Mouse (Mus musculus) macrophage (primary cell): ENCODE measurements around the gene 2610301B20Rik. TPM values are rescaled to one million over a fixed set of nuclear protein-coding genes. Genes with fewer than 3 reads are reported as not detected.

Experiments
- H3K27ac ChIP-seq: fragments of 350-480 bp; formaldehyde crosslinking; 2 replicates; pipeline ENCODE4 v1.9.0; 2021
- H3K36me3 ChIP-seq: fragments of 350-480 bp; formaldehyde crosslinking; 2 replicates; pipeline ENCODE4 v1.9.0; 2021; ENCODE audit errors: inconsistent target
- H3K4me3 ChIP-seq: fragments of 350-480 bp; formaldehyde crosslinking; 2 replicates; pipeline ENCODE4 v1.9.0; 2021; ENCODE audit errors: inconsistent target
- H3K79me2 ChIP-seq: fragments of 350-480 bp; formaldehyde crosslinking; 2 replicates; pipeline ENCODE4 v1.9.0; 2021; ENCODE audit errors: inconsistent target
- WGBS: methylation state at CpG from one replicate; pipeline ENCODE4 v1.1.7; 2026; ENCODE audit warnings: inconsistent platforms; ENCODE audit not compliant: missing documents; 5-methylcytosine and 5-hydroxymethylcytosine counted together
- polyA plus RNA-seq: library from polyadenylated mRNA; stranded (reverse); fragments of 250-400 nt; gene quantifications from 3 replicates; pipeline ENCODE4 v1.2.4, GENCODE M21; 2018; ENCODE audit warnings: inconsistent platforms

The 2610301B20Rik gene
- polyA plus RNA-seq, 1 experiment from 2014 or later: 8.9 TPM

- no peak overlapping the region for H3K4me3 ChIP-seq
- WGBS: 28% methylated on average over 8 of the region's 8 CpGs
- H3K36me3 ChIP-seq: no peaks in the 10 kb centered on the region
- H3K27ac ChIP-seq: peak overlapping the region; percentile 41
- no peaks in the 10 kb centered on the region for H3K79me2 ChIP-seq
Measured at GRCm38 (mm10) chr4:10918402-10918801, 44.1 kb downstream of the 2610301B20Rik start.

GRCm38 (mm10) chr4:10919097-10919496, 44.8 kb downstream of the 2610301B20Rik start:
- H3K27ac ChIP-seq: peak overlapping the region; percentile 41
- no peaks in the 10 kb centered on the region for H3K36me3 ChIP-seq
- H3K79me2 ChIP-seq: no peaks in the 10 kb centered on the region
- WGBS: 7% methylated on average over 5 of the region's 5 CpGs
- H3K4me3 ChIP-seq: no peak overlapping the region

GRCm38 (mm10) chr4:10919530-10919929, 45.2 kb downstream of the 2610301B20Rik start:
- Histone ChIP-seq H3K27ac (peak overlapping the region; percentile 41), H3K79me2 (no peaks in the 10 kb centered on the region)
- WGBS: 87% methylated on average over 3 of the region's 3 CpGs

GRCm38 (mm10) chr4:10919987-10920386, 45.7 kb downstream of the 2610301B20Rik start:
- H3K79me2 ChIP-seq: no peaks in the 10 kb centered on the region
- peak overlapping the region; percentile 41; the same call in 1 of the 2 replicates for H3K27ac ChIP-seq
- H3K36me3 ChIP-seq: no peaks in the 10 kb centered on the region
- H3K4me3 ChIP-seq: no peak overlapping the region
- WGBS: 75% methylated on average over 6 of the region's 6 CpGs

More at GRCm38 (mm10) chr4:10919530-10919929, 45.2 kb downstream of the 2610301B20Rik start:
- Histone ChIP-seq H3K36me3 (no peaks in the 10 kb centered on the region), H3K4me3 (no peak overlapping the region)

GRCm38 (mm10) chr4:10920622-10921021, 46.3 kb downstream of the 2610301B20Rik start:
- H3K79me2 ChIP-seq: no peaks in the 10 kb centered on the region
- no peak overlapping the region for H3K27ac ChIP-seq
- WGBS: 94% methylated on average over 6 of the region's 6 CpGs
- no peaks in the 10 kb centered on the region for H3K36me3 ChIP-seq
- H3K4me3 ChIP-seq: no peak overlapping the region

- Histone ChIP-seq H3K36me3 (no peaks in the 10 kb centered on the region), H3K79me2 (no peaks in the 10 kb centered on the region), H3K4me3 (no peak overlapping the region), H3K27ac (peak overlapping the region; percentile 83)
- 2% methylated on average over 6 of the region's 6 CpGs for WGBS
Measured at GRCm38 (mm10) chr4:10923180-10923579, 48.9 kb downstream of the 2610301B20Rik start.

GRCm38 (mm10) chr4:10924140-10924539, 49.8 kb downstream of the 2610301B20Rik start:
- 88% methylated on average over 2 of the region's 2 CpGs for WGBS
- H3K36me3 ChIP-seq: no peaks in the 10 kb centered on the region
- H3K27ac ChIP-seq: peak overlapping the region; percentile 83
- no peak overlapping the region for H3K4me3 ChIP-seq
- no peaks in the 10 kb centered on the region for H3K79me2 ChIP-seq

- WGBS: 86% methylated on average over 5 of the region's 5 CpGs
- no peaks in the 10 kb centered on the region for H3K36me3 ChIP-seq
- H3K79me2 ChIP-seq: no peaks in the 10 kb centered on the region
- no peak overlapping the region for H3K4me3 ChIP-seq
- H3K27ac ChIP-seq: no peak overlapping the region
Measured at GRCm38 (mm10) chr4:10924541-10924940, 50.2 kb downstream of the 2610301B20Rik start.

GRCm38 (mm10) chr4:10926416-10926815, 52.1 kb downstream of the 2610301B20Rik start:
- 96% methylated on average over 4 of the region's 4 CpGs for WGBS
- no peak overlapping the region for H3K4me3 ChIP-seq

GRCm38 (mm10) chr4:10928158-10928557, 53.9 kb downstream of the 2610301B20Rik start:
- H3K27ac ChIP-seq: no peak overlapping the region
- WGBS: 70% methylated on average over 6 of the region's 6 CpGs
- no peaks in the 10 kb centered on the region for H3K79me2 ChIP-seq
- no peaks in the 10 kb centered on the region for H3K36me3 ChIP-seq
- H3K4me3 ChIP-seq: no peak overlapping the region

More at GRCm38 (mm10) chr4:10926416-10926815, 52.1 kb downstream of the 2610301B20Rik start:
- H3K27ac ChIP-seq: no peak overlapping the region
- no peaks in the 10 kb centered on the region for H3K79me2 ChIP-seq
- no peaks in the 10 kb centered on the region for H3K36me3 ChIP-seq

GRCm38 (mm10) chr4:10929726-10930125, 55.4 kb downstream of the 2610301B20Rik start:
- H3K36me3 ChIP-seq: no peaks in the 10 kb centered on the region
- no peak overlapping the region for H3K27ac ChIP-seq
- no peaks in the 10 kb centered on the region for H3K79me2 ChIP-seq
- WGBS: 92% methylated on average over 3 of the region's 3 CpGs
- H3K4me3 ChIP-seq: no peak overlapping the region

GRCm38 (mm10) chr4:10931040-10931439, 56.7 kb downstream of the 2610301B20Rik start:
- no peaks in the 10 kb centered on the region for H3K79me2 ChIP-seq
- no peak overlapping the region for H3K4me3 ChIP-seq
- H3K27ac ChIP-seq: no peak overlapping the region
- WGBS: 94% methylated on average over 9 of the region's 9 CpGs
- no peaks in the 10 kb centered on the region for H3K36me3 ChIP-seq

- WGBS: 90% methylated on average over 3 of the region's 4 CpGs
- H3K79me2 ChIP-seq: no peaks in the 10 kb centered on the region
- H3K36me3 ChIP-seq: no peaks in the 10 kb centered on the region
- no peak overlapping the region for H3K27ac ChIP-seq
- no peak overlapping the region for H3K4me3 ChIP-seq
Measured at GRCm38 (mm10) chr4:10932091-10932745, 57.9 kb downstream of the 2610301B20Rik start.

- WGBS: 95% methylated on average over 5 of the region's 5 CpGs
- Histone ChIP-seq H3K79me2 (no peaks in the 10 kb centered on the region), H3K4me3 (no peak overlapping the region), H3K27ac (no peak overlapping the region), H3K36me3 (no peaks in the 10 kb centered on the region)
Measured at GRCm38 (mm10) chr4:10932782-10933181, 58.5 kb downstream of the 2610301B20Rik start.

GRCm38 (mm10) chr4:10936766-10937165, 62.5 kb downstream of the 2610301B20Rik start:
- no peak overlapping the region for H3K27ac ChIP-seq
- H3K79me2 ChIP-seq: no peaks in the 10 kb centered on the region
- no peaks in the 10 kb centered on the region for H3K36me3 ChIP-seq
- no peak overlapping the region for H3K4me3 ChIP-seq
- WGBS: 94% methylated on average over 4 of the region's 4 CpGs
